Mouse (Mus musculus): Measurements from ENCODE around the gene Ppl. TPM values are rescaled to one million over a fixed set of nuclear protein-coding genes. Genes with fewer than 3 reads are reported as not detected.

Gene Ppl
- 4.3 and 9.2 TPM in 2 replicates for polyA plus RNA-seq (2012; rRNA removed)

GRCm38 (mm10) chr16:5132401-5132801 lies at the start of gene Ppl:
Gene Ppl, minus strand, starts transcription at chr16:5132421.
- DNase-seq (ENCODE audit: low read depth), result no peak

- DNase-seq (ENCODE audit: low read depth), result no peak
Measured at GRCm38 (mm10) chr16:5172636-5173035, 40.4 kb upstream of the Ppl start.

DNA sequence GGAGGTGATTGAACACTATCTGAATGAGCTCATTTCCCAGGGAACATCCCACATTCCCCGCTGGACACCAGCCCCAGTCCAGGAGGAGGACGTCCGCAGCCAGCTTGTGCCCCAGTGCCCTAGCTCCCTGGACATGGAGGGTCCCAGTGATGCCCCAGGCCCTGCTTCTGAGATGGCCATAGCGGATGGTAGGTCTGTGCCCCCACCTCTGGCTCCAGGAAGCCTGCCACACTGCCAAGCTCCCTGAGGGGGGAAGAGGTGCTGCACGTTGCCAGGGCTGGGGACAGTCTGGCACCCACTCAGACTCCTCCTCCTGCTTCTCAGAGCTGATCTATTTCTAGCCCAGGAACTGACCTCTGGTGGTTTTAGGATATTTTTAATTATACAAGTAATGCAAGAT lies 36.6 kb upstream of the Ppl start:
- DNase-seq (ENCODE audit: low read depth), result no peak

- DNase-seq (ENCODE audit: low read depth), result no peak
Measured at GRCm38 (mm10) chr16:5168038-5168437, 35.8 kb upstream of the Ppl start.

GRCm38 (mm10) chr16:5164327-5164726 lies 32.1 kb upstream of the Ppl start:
- no peak for DNase-seq (ENCODE audit: low read depth)

GRCm38 (mm10) chr16:5159248-5159647 lies 27.0 kb upstream of the Ppl start:
- DNase-seq (ENCODE audit: low read depth), result no peak

GRCm38 (mm10) chr16:5157113-5157512 lies 24.9 kb upstream of the Ppl start:
- no peak for DNase-seq (ENCODE audit: low read depth)

DNA sequence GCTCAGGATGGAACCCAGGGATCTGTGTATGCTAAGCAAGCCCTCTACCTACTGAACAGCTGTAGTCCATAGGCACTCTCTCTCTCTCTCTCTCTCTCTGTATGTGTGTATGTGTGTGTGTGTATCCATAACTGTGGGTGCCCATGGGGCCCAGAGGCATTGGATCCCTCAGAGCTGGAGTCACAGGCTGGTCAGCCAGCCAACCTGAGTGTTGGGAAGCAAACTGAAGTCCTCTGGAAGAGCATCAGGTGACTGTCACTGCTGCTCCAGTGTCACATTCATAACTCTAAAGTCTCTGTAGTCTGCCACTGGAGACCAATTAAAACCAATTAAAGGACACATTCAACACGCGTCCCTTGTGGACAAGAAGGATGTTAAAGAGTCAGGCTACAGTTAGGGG lies 24.3 kb upstream of the Ppl start:
- DNase-seq (ENCODE audit: low read depth), result no peak

GRCm38 (mm10) chr16:5155014-5155413 lies 22.8 kb upstream of the Ppl start:
- DNase-seq (ENCODE audit: low read depth), result no peak

DNA sequence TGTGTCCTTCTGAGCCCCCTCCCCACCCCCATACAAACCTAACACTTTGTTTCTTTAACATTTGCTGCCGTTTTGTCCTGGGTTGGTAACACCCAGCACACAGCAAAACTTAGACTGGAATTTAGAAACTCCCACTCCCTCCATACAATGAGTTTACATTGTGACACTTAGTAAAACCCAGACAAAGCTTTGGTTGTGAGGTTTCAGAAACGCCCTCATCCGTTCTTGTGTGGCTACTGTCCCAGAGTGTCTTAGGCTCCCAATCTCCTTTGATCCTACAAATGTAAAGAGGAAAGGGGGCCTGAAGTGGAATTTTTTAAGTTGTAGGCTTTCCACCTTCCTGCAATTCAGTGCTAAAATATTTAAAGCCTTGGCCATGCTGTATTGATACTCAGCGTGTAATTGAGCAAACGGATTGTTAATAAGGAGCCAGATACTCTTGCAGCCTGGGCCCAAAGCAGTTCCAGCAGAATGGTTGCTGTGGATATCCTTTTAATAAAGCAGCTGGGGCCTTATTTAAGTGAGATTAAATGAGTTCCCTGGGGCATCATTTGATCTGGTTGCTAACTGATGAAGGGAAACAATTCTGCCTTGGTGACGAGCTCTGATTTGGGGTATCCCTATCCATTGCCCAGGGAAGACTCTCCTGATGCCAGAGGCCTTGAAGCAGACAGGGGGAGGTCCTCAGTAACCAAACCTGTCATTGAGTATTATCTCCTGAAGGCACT lies 21.2 kb upstream of the Ppl start:
- no peak for DNase-seq (ENCODE audit: low read depth)

DNA sequence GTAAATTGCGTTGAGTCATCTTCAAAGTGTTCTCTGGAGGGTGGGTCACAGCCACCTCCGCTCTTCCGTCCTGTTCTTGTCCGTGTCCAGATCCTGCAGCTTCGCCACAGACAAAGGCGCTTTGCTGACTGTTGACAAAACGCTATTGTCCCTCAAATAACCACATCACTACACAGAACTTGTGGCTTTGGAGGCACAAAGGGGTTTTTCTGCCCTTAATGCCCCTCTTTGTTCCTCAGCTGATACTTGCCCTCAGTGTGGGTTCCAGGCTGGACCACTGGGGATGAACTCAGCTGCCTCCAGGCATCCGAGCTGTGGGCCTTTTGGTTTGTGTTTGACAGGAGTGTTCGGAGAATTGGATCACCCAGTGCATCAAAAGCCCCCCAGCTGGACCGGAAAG lies 18.3 kb upstream of the Ppl start:
- no peak for DNase-seq (ENCODE audit: low read depth)

DNA sequence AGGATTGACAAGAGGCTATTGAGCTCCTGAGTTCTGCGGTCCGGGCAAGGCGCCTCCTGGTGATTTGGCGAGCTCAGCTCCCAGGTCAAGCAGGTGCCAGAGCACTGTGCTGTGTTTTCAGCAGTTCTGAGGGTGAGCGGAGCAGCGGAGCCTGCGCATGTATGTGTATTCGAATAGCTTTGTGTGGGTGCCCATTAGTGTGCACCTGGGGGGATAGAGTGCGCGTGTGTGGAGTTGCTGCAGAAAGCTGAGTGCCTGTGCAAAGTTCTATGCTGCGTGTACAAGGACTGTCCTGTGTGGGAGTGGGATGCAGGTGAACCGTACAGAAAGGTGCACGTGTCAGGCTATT lies 14.8 kb upstream of the Ppl start, which contains the start of gene Sec14l5:
TSS of gene Sec14l5 (plus strand) at position 73 of the 349 bp plus-strand sequence.
- DNase-seq (ENCODE audit: low read depth), result no peak

GRCm38 (mm10) chr16:5146367-5147036 lies 14.3 kb upstream of the Ppl start:
- DNase-seq (ENCODE audit: low read depth), result no peak

DNA sequence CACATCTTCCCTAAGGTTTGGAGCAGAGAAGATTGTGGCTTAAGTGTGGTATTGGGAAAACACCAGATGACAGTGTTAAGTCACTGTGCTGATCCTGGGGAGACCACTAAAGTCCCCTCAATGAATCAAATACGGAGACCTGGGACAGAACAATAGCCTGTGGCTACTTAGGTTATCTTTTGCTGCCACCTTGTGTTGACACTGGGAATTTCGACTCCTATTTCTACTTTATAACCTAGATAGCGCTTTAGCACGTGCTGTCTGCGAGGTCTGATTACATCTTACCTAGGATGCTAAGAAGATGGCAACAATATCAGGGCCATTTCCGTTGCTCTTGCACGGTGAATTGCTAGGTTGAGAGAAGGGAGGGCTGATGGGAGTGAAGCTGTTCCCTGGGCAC lies 13.3 kb upstream of the Ppl start:
- DNase-seq (ENCODE audit: low read depth), result no peak

- no peak for DNase-seq (ENCODE audit: low read depth)
Measured at GRCm38 (mm10) chr16:5139741-5140140, 7.5 kb upstream of the Ppl start.

DNA sequence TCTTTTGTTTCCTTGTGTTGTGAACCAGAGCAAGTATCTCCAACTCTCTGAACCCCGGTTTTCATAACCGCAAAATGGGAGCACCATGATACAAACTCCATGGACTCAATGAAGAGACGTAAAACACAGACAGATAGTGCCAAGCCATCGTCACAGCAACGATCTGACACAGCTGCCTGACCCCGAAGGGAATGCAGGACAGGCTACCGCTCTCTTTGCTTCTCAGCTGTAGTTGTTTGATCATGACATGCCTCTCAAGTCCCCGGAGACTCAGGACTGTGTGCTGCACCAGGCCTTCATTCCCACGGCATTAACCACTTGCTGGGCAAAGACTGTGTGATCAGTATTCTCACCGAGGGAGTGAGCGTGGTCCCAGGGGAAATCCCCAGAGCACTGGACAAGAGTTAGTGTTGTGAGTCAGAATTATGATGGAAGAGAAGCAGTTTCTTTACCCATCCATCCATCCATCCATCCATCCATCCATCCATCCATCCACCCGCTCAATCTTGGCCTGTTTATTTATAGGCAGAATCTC lies 4.9 kb upstream of the Ppl start:
- DNase-seq (ENCODE audit: low read depth), result no peak

DNA sequence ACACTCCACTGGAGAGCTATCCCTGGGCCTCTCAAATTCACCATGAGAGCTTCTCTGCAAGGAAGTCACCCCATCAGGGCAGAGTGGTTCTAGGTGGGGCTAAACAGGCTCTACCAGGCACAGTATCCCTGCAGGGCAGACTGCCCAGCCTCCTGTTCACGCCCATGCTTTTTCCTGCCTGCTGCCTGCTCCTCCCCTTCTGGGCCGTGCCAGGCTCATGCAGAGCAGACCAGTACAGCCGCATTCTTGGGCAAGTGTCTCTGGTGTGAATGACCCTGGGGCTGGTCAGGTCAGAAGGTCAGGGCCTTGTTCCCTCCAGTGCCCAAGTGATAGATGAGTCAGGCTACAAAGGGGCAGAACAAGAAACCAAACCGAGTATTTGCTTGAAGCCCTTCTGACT lies 4.3 kb upstream of the Ppl start:
- peak; percentile 60 for DNase-seq (ENCODE audit: low read depth)

DNA sequence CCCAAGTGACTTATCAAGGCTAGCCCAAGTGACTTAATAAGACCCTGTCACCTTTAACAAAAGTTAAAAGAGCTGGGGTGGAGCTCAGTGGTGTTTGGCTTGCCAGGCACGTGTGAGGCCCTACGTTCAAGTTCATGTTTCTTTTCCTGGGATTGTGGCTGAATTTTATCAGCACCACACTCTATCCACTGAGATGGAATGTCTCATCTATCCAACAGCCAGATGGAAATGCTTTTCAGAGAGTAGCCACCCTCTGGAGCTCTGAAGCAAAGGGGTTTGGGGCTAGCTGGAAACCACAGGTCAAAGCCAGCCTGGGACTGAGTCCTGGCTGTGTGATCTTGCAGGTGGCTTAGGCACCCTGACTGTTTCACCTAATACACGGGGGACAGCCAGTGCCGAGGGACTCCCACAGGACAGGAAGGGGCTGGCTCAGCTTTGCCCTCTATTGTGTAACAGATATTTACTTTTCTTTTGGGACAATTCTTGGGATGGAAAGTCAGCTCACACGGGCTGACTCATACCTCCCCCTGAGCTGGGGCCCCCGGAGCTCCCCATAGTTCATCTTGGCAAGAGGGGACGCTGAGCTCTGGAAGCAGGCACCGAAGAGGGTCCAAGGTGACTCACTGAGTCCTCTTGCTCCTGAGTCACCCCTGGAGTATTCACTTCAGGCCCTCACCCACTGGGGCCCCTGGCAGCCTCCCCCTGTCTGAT lies 3.5 kb upstream of the Ppl start:
- DNase-seq (ENCODE audit: low read depth), result no peak

DNA sequence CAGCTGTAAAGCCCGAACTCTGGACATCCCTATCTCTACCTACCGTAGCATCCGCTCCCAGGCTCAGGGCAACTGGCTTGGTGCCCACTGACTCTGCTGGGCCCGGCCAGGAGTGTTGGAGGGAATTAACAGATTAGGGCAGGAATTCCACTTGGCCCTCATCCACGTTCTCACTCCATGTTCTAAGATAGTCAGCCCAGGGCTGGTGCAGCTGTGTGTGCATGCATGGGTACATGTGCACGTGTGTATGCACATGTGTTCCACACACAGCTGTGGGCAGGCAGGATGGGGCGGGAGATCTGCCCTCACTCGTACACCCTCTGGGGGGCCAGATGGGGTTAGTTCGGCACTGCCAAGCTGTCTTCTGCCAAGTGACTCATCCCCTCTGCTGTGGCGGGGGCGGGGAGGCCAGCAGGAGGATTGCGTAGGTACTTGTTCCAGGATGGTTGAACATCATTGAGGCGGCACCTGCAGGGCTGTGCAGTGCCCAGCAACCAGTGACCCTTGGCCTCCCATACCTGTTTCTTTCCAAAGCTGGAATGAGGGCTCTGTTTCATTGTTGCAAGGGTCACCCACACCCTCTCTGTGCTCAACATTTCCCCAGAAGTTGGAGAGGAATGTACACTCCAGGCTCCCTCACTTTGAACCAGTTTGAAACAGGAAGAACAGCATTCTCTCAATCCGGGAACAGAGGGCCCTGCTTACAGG lies 2.6 kb upstream of the Ppl start:
- DNase-seq (ENCODE audit: low read depth), result peak; percentile 71

DNA sequence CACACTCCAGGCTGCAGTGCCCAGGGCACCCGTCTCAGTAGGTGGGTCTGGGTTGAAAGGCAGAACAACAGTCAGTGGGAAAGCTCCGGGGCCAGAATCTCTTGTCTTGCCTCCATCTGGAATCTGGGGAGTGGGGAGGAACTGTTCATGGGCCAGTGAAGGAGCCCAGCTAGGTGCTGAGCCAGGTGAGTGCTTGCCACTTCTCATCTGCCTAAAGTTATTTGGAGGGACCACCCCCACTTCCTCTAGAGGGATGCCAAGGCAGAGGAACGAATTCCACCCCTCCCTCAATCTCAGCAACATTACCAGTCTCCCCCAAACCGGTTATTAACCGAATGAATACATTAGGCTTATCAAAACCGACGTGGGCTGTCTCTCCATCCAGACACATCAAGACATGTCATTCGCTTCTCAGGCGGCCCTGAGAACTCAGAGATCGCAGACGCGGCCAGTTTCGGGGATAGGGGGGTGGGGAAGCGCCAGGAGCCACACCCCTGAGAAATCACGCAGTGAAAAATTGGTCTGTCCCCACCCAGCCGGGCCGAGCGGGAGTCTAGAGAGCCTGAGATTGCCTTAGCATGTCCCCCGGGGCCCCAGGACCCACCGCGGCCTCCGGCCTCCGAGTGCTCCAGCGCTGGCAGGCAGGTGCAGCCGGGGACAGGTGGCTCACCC lies 834 bp downstream of the Ppl start:
- no peak for DNase-seq (ENCODE audit: low read depth)

- no peak for DNase-seq (ENCODE audit: low read depth)
Measured at GRCm38 (mm10) chr16:5130766-5131165, 1.5 kb downstream of the Ppl start.

All from gonadal fat pad, adult 2 months (tissue).